Mouse (Mus musculus) gastrocnemius, adult 8-10 months (tissue): ENCODE data around the gene Artn. TPM values are rescaled to one million over a fixed set of nuclear protein-coding genes. Genes with fewer than 3 reads are reported as not detected.
A peak's percentile ranks its signal among the peaks of the same experiment; 100 is the strongest.

ENCODE experiments used
- DNase-seq, 2 experiments: peaks; one replicate each; pipeline ENCODE4 v3.0.0; 2022; ENCODE audit warnings: low spot score in 2 of 2
- total RNA-seq, 4 experiments: library from RNA; stranded (reverse); gene quantifications; 2 replicates each; pipeline ENCODE4 v1.2.4; 2022

Artn gene
- total RNA-seq, 4 experiments from 2014 or later: 0.15 to 0.27 TPM; not detected in 2

GRCm38 (mm10) chr4:117918762-117919161, 10.8 kb downstream of the Artn start:
- no peak for DNase-seq

- DNase-seq: no peak
These were observed 11.3 kb downstream of the Artn start for GRCm38 (mm10) chr4:117918261-117918660.

DNA sequence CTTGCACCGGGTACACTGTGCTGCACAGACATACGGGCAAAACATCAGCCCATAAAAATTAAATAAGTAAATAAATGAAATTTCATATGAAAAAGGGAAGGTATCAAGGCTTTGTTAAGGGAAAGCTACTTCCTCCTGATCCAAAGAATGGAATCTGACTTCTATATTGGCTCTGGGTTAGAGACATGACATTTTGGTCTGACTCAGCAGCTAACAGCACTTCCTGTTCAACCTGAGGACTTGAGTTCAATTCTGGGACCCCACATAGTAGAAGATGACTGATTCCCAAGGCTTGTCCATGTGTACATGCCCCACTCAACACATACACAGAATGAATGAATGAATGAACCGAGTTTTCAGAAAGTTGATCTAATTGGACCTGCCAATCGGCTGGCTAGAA, 11.7 kb downstream of the Artn start:
- DNase-seq: no peak

- DNase-seq: no peak
These were observed 12.2 kb downstream of the Artn start for GRCm38 (mm10) chr4:117917402-117917801.

DNA sequence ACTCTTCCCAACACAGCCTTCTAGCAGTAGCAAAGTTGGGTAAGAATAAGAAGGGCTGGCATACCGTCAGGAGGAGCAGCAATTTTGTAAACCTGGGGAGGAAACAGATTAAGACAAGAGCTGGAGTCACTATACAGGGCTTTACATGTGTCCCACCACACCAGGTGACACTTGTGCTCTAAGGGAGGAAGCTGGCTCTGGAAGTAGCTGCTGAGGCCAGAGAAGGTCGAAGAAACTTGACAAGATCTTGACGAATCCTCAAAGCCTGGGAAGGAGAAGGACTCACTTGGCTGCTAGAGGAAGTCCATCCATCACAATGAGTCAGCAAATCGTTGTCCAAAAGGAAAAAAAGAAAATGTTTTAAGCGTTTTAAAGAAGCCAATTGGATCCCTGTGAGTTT, 13.2 kb downstream of the Artn start:
- DNase-seq: no peak

GRCm38 (mm10) chr4:117915489-117916105, 14.0 kb downstream of the Artn start:
- DNase-seq: no peak

DNA sequence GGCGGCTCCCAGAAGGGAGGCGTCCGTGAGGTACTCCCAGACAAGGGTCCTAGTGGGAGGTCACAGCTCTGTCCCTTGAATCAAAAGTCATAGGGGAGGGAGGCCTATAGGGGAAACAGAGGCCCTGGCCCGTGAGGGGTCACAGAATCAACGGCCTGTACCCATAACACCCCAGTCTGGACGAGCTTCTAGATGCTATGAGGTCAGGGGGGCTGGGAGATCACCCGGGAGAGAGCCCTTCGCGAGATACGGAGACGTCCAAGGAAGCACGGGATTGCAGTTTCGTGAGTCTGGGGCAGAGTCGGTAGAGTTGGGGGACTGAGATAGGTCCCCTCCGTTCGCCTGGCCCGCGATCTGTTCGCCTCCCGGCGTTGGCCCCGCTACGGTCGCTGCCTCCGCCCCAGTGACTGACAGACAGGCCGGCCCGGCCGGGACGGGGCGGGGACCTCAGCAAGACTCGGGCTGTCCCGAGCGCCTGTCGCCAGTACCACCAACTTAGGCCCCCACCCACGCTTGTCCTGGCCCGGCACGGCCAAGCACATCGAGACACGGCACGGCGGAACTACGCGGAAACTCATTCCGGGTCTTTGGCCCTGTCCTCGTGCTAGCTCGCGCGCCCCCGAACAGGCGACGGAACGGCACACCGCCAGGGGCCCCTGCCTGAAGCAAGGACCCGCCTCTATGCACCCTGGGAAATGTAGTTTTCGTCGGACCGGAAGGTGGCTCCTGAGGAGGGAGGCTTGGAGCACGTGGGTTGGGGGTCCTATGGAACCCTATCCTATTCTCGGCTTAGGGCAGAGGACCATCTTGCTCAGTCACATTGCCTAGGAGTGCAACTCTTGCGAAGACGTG, 14.7 kb downstream of the Artn start, which contains the start of gene Ipo13:
TSS of gene Ipo13 (minus strand) at position 409 of the 852 bp plus-strand sequence.
- peak; percentile 90 to 91 for DNase-seq

DNA sequence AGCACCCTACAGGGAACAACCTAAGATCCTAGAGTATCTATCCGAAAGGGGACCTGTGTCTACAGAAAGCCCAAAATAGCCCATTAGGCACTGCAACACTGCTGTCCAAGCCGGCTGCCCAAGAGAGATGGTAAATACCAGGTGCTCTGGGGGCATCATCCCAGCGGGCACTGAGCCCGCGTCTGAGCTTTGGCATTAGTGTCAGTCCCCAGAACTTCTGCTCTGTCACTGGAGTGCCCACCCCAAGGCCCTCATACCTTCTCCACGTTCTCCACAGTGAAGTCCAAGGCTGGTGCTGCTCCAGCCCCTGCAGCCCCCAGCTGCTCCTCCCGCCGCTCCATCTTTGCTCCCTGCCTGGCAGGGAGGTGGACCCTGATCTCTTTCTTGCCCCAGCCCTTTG, 15.5 kb downstream of the Artn start:
- DNase-seq: peak; percentile 74 to 86

DNA sequence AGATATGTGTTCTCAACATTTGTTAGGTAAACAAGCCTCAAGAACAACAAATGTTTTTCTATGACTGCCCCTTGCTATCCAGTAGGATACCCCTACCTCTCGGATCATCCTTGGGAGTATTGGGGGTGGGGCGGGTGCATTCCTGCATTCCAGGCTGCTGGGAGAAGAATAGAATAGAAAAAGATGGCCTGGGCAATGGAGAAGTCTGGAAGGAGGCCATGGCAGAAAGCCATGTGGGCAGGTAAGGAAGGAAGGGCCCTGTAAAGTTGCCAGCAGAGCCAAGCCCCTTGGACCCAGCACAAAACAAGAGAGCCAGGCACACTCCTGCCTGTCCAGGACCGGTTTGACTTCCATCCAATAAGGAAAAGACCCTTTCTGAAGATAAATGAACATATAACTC, 16.1 kb downstream of the Artn start:
- DNase-seq: peak in 1 of 2 experiments; percentile 43

DNA sequence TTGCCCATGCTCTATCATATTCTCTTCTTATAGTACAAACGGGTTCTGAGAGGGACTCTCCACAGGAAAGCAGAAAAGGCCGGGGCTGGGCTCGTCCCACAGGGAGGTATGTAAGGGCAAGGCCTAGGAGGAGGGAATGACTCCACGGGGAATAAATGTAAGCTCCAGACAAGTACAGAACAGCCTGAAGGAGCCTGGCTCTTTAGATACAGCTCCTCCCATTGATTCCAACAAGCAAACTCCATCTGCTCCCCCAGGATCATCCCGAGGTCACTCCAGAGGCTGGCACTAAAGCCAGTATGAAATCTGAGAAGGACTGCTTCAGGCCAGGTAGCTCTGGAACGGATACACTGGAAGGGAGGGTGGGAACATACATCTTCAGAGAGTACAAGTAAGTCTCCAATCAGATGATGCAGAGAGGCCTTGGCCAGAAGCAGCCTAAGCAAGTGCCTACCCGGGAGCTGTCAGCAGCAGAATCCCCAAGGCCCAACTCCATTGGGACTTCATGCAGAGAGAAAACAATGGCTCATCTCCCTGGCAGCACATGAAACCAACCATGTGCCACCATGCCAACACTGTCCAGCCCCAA, 16.8 kb downstream of the Artn start:
- no peak for DNase-seq

DNA sequence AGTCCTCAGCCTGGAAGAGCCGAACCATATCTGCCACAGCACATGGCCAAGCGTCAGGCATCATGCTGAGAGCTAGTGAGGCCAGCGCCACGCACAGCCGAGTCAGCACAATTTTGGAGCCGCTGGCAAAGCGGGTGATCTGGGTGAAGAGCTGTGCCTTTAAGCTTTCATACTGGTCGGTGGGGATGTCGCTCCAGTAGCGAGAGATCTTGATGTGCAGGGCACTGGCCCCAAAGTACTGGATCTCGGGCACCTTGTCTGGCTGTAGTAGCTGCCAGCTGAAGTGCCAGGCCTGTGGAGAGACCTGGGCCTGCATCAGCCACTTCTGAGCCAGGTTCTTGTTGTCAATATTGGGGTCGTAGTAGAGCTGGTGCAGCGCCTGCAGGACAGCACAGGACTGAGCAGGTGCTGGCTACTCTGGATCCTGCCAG, 17.4 kb downstream of the Artn start:
- peak in 1 of 2 experiments; percentile 22 for DNase-seq

- DNase-seq: no peak
These were observed 20.6 kb downstream of the Artn start for GRCm38 (mm10) chr4:117908834-117909453.

GRCm38 (mm10) chr4:117906196-117906595, 23.4 kb downstream of the Artn start:
- DNase-seq: peak; percentile 49 to 69

GRCm38 (mm10) chr4:117904761-117905160, 24.8 kb downstream of the Artn start:
- no peak for DNase-seq

- DNase-seq: no peak
These were observed 25.5 kb downstream of the Artn start for GRCm38 (mm10) chr4:117904094-117904493.

- no peak for DNase-seq
These were observed 31.5 kb downstream of the Artn start for GRCm38 (mm10) chr4:117898111-117898510.

- no peak for DNase-seq
These were observed 33.5 kb downstream of the Artn start for GRCm38 (mm10) chr4:117896031-117896430.

- no peak for DNase-seq
These were observed 34.2 kb downstream of the Artn start for GRCm38 (mm10) chr4:117895339-117895738.

GRCm38 (mm10) chr4:117894601-117895000, 35.0 kb downstream of the Artn start:
- DNase-seq: no peak

DNA sequence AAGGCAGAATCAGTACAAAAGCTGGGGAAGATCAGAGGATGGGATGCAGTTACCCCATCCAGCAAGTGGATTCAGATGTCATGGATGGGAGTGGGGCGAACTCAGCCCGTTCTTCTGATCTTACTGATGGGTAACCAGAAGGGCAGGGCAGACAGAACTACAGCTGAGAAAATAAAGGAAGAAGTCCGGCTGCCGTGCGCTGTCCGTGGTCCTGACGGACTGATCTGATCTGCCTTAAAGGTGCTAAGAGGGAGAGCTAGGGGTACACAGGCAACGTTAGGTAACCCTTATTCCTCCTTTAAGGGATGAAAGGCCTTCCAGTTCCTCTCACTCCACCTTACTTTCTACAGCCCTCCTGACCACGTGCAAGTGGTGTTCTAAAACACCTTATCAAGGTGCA, 36.2 kb downstream of the Artn start:
- DNase-seq: no peak

DNA sequence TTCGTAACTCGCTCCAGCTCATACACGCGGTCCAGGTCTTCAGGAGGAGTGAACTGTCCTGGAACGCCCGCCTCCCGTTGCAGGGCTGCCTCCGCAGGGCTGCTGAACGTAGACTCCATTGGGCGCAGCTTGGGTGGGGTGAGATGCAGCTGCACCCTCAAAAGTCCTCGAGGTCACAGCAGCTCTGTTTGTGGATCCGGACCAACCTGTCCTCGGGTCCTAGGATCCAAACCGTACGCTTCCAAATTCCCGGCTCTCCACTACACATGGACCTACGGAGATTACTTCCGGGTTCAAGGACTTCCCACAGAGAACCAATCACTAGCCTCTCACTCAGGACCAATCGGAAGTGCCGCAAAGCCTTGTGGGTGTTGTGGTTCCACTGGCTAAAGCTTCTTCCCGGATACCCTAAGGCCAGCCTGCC, 37.8 kb downstream of the Artn start, which contains the start of gene Dph2:
TSS of gene Dph2 (minus strand) at position 295 of the 424 bp plus-strand sequence.
- peak; percentile 68 to 72 for DNase-seq

DNA sequence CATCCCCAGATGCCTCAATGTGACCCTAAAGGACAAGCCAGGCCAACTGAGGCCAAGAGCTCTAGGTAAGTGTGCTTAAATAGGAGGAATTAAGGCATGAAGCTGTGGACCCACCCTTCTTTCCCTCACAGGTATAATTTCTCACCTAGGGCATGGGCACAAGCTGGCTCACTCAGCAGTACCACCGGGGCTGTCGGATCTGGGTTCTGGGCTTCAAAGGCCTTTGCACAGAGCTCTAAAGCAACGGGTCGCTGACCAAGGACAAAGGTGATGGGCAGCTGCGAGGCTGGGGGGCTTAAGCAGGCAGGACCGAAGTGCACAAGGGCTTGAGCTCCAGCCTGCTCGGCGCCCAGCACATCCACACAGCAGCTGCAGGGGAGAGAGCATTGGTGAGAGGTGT, 38.8 kb downstream of the Artn start:
- no peak for DNase-seq
